Mouse (Mus musculus) adrenal gland, postnatal 14 days (tissue): ENCODE measurements around the gene Syngr4. TPM values are rescaled to one million over a fixed set of nuclear protein-coding genes. Genes with fewer than 3 reads are reported as not detected.

Source experiments
- DNase-seq: peaks from one replicate; pipeline ENCODE4 v3.0.0; 2021; ENCODE audit warnings: mixed read lengths
- total RNA-seq: library from RNA; stranded (reverse); gene quantifications from 2 replicates; pipeline ENCODE4 v1.2.3, GENCODE M21; 2021

The Syngr4 gene
- total RNA-seq, 1 experiment from 2014 or later = 0.59 TPM

DNA sequence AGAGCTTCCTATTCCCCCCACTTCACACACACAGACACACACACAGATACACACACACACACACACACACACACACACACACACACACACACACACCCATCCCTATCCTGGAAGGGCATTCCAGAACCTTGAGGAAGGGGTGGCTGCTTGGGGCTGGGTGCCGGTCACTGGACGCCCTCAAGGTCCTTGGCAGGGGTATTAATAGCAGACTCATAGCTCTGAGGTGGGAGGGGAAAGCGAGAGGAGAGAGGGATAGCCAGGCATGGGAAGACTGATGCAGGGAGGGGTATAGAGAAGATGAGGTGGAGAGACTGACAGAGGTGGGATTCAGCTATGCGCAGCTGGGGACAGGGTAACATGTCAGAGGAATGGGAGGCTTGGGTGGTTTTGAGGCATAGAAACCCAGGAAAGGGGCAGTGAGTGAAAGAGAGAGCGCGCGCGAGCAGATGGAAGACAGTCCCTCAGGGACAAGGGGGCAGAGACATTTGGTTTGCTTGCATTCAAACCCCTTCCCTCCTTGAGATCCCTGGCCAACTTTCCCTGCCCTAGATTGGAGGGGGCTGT is 27.3 kb downstream of the Syngr4 start:
- peak; percentile 60 for DNase-seq

DNA sequence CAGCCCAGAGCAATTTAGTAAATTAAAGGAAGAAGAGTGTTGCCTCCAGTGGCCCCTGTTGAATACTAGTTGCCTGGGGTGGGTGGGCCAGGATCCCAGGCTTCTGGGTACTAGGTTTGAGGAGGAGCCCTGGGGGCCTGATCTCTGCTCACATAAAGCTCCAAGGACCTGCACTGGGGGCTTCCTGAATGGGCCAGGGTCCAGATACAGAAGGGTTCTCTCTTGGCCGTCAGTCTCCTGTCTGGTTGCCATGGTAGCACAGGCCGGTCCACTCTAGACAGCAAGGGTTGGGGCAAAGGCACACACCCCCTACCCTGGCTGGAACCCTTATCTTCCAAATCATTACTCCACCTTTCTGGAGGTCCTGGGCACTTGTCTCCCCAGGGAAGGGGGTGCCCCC is 28.6 kb downstream of the Syngr4 start:
- no peak for DNase-seq

DNA sequence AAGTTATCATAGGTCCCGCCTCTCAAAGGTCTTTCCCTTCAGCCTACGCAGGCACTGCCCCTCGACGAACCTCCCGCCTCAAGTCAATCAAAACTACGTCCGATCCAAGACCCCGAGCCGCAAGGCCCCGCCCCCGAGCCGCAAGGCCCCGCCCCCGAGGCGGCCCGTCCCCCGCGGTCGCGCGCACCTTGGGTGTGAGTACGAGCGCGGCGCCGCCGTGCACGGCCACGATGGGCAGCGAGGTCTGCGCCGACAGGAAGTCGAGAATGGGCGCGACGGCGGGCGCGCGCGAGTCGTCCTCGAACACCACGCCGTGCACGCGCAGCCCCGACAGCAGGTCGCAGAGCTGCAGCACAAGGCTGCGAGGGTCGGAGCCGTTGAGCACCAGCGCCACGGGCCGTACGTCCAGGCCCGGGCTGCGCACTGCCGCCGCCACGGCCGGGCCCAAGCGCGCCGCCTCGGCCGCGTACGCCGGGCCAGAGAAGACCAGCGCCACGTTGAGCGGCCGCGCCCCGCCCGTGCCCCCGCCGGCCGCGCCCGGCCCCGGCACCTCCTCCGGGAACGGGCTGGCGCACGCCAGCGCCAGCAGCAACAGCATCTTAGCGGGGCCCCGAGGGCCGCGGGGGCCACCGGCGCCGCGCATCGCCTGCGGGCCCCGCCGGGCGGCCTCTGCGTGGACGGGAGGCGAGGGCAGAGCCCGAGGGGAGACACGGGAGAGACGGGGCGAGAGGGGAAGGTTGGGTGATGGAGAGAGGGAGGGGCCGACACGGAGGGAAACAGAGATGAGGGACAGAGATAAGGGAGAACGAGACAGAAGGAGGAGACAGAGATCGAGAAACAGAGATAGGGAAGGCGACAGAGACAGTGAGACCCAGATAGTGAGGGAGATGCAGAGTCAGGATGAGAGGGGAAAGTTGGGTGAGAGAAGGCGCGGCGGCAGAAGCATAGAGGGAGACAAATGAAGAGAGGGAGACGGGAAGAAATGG is 30.3 kb downstream of the Syngr4 start:
- peak; percentile 98 for DNase-seq

DNA sequence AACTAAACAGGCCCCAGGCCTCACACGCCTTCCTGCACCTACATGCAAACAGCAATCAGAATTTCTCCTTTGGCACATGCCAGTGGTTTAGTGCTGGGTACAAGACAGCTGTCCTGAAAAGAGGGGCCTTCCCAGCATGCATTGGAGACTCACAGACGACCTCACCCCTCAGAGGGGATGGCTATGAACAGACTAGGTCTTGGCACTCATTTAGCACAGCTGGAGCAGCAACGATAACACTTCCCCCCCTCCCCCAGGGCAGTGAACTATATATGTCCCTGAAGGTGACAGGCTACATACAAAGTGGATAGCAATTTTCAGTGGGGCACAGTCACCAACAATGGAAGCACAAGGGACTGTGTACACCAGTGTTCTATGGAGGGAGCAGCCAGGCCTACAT is 32.1 kb downstream of the Syngr4 start:
- DNase-seq = no peak

DNA sequence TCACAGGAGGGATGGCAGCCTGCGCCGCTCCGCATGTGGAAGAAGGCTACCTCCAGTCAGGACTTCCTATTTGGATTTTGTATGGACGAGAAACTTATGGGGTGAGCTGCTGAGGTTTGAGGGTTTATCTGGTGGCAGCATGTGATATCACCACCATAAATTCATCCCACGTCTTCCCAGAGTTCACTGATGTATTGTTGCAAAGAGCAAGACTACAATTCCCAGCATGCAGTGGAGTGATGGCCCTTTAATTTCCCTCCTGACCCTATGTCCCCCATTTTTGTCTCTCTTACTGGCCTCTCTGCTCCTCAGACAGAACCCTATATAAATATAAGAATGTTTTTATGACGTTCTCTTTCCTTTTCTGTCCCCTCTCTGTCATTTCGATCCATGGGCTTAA is 33.7 kb downstream of the Syngr4 start:
- DNase-seq = no peak

DNA sequence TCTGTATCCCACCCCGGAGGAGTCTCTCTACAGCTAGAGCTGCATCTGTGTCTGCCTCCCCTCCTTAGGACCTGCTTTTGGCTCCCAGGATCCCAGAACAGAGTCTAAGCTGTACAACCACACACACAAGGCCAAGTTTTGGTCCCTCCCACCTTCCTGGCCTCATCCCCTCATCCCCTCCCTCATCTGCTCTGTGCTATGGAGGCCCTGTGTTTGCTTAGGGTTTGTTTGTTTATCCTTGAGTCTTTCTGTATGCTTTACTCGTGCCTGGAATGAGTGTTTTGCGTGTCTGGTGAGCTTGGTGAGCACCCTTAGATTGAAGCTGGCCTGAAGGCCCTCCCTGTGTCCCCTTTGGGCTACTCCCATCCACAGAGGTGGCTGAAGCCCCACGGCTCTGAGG is 37.5 kb downstream of the Syngr4 start:
- no peak for DNase-seq

DNA sequence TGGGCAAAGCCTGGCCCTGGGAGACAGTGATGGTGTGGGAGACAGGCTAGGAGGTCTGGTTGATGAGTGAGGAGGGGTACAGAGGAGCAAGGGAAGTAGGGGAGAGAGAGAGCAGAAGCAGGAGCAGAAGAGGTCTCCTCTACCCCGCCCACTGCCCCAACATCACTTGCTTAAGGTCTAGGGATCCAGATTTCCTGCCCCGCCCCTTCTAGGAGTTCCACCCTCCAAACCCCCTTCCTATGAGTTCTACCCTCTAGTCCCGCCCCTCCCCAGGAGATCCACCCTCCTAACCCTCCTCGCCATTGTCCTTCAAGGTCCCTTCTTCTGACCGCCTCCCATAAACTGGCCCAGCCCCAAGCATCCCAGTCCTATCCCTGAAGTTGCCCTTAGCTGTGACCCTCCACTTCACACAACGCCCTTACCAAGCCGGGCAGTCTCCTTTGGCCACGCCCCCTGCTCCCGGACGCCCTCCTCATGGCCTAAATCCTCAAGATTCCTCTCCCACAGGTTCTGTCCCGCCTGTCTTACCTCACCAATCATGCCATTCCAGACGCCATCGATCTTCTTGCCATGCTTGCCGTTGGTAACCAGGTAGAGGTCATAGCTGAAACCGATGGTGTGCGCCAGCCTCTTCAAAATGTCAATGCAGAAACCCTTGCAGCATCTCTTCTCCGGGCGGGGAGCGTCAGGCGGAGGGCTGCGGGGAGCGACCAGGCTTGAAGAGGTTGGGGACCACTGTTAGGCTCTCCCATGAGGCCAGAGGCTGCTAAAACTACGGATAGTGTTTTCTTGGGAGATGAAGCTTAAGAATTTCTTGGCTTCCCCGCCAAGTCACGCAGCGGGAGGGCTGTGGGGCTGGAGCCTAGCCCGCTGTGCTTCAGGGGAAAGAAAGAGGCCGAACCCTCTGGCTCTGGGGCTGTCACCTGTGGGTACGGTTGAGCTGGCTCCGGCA is 39.3 kb downstream of the Syngr4 start:
- DNase-seq = peak; percentile 47

DNA sequence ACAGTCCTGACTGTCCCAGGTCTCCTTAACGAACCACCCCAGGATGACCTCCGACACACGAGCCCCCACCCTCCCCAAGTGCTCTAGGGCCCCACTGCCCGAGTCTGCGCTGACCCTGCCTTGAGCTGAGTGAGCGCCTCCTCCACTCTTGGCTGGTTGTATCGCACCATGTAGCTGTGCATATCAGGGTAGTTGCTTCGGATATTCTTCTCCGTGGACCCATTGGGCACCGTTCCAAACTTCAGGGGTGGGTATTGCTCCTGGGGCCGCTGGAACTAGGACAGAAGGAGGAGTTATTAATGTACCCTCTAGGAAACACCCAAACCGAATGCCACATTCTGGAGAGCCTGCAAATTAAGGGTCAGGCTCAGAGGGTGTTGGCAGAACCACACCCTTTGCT is 43.4 kb downstream of the Syngr4 start:
- DNase-seq = no peak

DNA sequence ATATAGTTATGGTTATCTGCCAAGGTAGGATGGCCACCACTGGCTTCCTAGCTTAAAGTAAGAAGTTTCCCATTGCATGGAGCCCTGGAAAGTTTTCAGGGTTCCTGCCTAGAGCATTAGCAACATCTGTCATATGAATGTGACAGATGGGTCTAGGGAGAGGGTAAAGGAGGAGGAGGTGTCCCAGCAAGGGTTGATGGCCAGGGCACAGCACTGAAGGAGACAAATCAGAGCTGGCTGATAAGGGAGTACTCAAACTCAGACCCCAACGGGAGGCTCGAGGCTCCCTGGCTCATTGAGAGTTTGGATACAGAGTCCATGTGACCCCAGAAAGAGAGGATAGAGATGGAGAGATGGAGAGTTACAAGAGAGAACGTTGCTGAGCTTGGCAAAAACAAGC is 45.9 kb downstream of the Syngr4 start:
- DNase-seq = no peak

DNA sequence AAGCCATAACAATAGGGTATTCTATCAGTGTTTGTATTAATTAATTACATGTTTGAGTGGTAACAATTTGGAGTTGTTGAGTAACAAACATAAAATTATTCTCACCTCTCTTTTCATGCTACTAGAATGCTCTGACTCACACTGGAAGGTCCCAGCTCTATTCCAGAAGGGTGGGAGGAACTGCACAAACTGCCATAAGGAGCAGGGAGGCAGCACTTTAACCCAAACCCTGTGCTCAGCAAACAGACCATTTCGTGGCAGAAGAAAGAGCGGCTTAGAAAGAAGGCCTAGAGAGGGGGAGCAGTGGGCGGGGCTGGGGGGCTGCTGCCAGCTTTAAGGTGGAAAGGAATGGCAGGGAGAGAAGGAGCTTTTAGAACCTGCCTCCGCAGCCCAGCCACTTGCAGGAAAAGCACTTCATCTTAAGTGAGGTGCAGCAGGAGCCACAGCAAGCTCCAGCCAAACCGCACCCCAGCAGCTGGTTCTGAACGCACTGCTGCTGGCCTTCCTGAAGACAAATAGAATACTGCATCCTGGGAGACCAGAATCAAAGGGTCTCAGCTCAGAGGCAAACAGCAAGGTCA is 48.0 kb downstream of the Syngr4 start:
- DNase-seq = no peak

DNA sequence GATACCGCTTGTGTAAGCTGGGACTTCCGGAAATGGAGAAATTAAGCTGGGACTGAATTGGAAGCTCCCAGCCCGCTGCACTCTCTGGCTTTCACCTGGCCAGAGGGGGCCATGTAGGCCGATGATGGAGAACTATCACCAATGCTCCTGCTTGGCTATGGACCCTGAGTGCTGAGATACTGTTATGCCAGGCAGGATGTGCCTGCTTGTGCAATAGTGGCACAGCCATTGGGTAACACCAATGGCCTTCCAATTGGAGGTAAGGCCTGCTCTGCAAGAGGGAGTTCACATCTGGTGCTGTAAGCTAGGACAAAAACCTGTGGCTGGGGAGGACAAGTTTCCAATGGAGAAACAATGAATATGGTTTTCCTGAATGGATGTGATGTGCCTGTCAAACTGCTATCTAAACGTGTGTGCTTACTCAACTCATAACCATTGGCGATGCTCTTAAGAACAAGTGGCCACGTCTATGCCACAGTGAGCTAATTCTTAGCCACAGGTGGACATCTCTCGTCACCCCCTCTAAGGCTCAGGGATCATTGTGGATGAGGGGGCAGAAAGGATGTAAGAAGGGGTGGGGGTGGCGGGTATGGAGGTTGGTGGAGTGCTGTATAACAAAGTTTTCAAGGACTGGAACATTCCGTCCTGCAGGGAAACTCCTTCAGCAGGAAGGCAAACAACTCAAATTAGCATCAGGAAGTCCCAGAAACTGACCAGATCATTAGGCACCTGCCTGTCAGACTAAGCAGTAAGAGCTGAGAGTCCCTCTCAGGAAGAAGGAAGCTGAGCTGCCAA is 53.4 kb downstream of the Syngr4 start:
- DNase-seq = no peak

Other genes starting within 250 kb of the Syngr4 start
- gene Fut2, start 230.3 kb downstream of the Syngr4 start, total RNA-seq = 0.11 TPM in 1 of 2 replicates, not detected in the other
- 0.26 TPM in 1 of 2 replicates, not detected in the other for gene Ntn5, start 212.7 kb downstream of the Syngr4 start, total RNA-seq
- 0.22 and 0.41 TPM in 2 replicates for gene Sec1, start 202.3 kb downstream of the Syngr4 start, total RNA-seq
- gene Car11, start 196.9 kb downstream of the Syngr4 start, total RNA-seq = 10.5 and 16.9 TPM in 2 replicates
- 31.2 and 46.3 TPM in 2 replicates for gene Dbp, start 191.6 kb downstream of the Syngr4 start, total RNA-seq
- 927 and 1,052 TPM in 2 replicates for gene Rpl18, start 181.3 kb downstream of the Syngr4 start, total RNA-seq
- gene Sphk2, start 178.7 kb downstream of the Syngr4 start, total RNA-seq = 32.3 and 34.4 TPM in 2 replicates
- 0.45 and 0.74 TPM in 2 replicates for gene Fam83e, start 175.5 kb downstream of the Syngr4 start, total RNA-seq
- gene Spaca4, start 170.9 kb downstream of the Syngr4 start, total RNA-seq = not detected in 2 replicates
- 7.5 and 9.9 TPM in 2 replicates for gene Lmtk3, start 113.0 kb downstream of the Syngr4 start, total RNA-seq
- 0.52 and 1.0 TPM in 2 replicates for gene Sult2b1, start 112.0 kb downstream of the Syngr4 start, total RNA-seq
- gene Cyth2, start 82.1 kb downstream of the Syngr4 start, total RNA-seq = 97.5 and 114 TPM in 2 replicates
- 0.48 and 0.60 TPM in 2 replicates for gene Kcnj14, start 71.9 kb downstream of the Syngr4 start, total RNA-seq
- gene Grwd1, start 65.8 kb downstream of the Syngr4 start, total RNA-seq = 28.0 and 29.9 TPM in 2 replicates
- gene Kdelr1, start 23.9 kb downstream of the Syngr4 start, total RNA-seq = 123 and 135 TPM in 2 replicates
- gene Grin2d, start 18.3 kb downstream of the Syngr4 start, total RNA-seq = 0.93 and 1.2 TPM in 2 replicates
- 80.0 and 80.8 TPM in 2 replicates for gene Tmem143, start 227 bp upstream of the Syngr4 start, total RNA-seq
- 212 TPM in 2 replicates for gene Emp3, start 24.7 kb upstream of the Syngr4 start, total RNA-seq
- gene Ccdc114, start 27.4 kb upstream of the Syngr4 start, total RNA-seq = 9.7 and 11.0 TPM in 2 replicates
- gene Abcc6, start 133.6 kb upstream of the Syngr4 start, total RNA-seq = 0.90 and 15.1 TPM in 2 replicates
- gene Nomo1, start 137.0 kb upstream of the Syngr4 start, total RNA-seq = 53.0 and 60.3 TPM in 2 replicates
- 1.0 and 1.3 TPM in 2 replicates for gene Kcnj11, start 204.1 kb upstream of the Syngr4 start, total RNA-seq